Mouse (Mus musculus) kidney, adult 2 months (tissue): ENCODE data around the gene Pi4kb.

Experiments used
- CTCF ChIP-seq: fragments of 200-500 bp; conservative IDR thresholded peaks from 2 replicates; pipeline ENCODE4 v1.5.1; 2011; ENCODE audit warnings: low read depth, mild to moderate bottlenecking, control low read depth, low read length, moderate library complexity, mixed read lengths; ENCODE audit not compliant: insufficient read depth, insufficient read length
- POLR2A ChIP-seq: fragments of 200-500 bp; IDR thresholded peaks from one replicate; pipeline ENCODE4 v1.6.1; 2011; ENCODE audit warnings: low read depth, low read length, control low read depth

DNA sequence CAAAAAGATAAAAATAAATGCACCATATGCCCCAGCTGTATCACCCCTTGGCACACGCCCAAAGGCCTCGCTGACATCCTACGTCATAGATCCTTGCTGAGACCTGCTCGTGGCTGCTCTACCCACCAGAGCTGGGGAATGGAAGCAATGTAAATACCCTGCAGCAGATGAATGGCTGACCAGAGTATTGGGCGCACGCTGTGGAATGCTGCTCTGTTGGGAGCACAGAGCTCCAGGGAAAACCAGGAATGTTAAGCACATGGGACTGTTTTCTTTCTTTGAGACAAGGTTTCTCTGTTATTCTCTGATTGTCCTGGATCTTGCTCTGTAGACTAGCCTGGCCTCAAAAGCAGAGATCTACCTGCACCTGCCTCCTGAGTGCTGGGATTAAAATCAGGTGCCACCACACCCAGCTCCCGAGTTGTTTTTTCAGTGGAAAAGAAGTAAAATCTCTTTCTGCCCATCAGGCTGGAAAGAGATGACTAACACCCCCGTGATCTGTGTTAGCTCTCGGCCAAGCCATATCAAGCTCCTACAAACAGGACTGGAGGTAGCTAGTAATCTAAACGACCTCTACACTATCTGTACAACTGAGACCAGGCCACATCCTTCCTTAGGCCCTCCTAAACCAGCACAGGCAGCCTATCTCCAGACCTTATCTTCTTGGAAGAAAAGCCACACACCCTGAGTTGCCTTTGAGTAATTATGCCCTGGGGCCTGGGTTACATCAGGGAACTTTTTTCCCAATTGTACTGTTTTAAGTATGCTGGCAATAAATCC is 80.1 kb downstream of the Pi4kb start:
- TF ChIP-seq CTCF (no peak), POLR2A (no peak)
